Mouse (Mus musculus) midbrain, embryonic 15.5 days (tissue): ENCODE results near the gene Abhd5. TPM values are rescaled to one million over a fixed set of nuclear protein-coding genes. Genes with fewer than 3 reads are reported as not detected.

Source experiments
- ATAC-seq: fragments of 200-750 bp; cut with Nextera tagmentation; replicated peaks from 2 replicates; pipeline ENCODE4 v1.8.0; 2017; ENCODE audit warnings: moderate TSS enrichment
- H3K27ac ChIP-seq: fragments of 300-500 bp; sonication (generic); 2 replicates; pipeline ENCODE4 v1.5.1; 2015; ENCODE audit warnings: mild to moderate bottlenecking, inconsistent platforms
- H3K27me3 ChIP-seq: fragments of 300-500 bp; sonication (generic); replicated peaks from 2 replicates; pipeline ENCODE4 v1.6.1; 2015; ENCODE audit warnings: inconsistent platforms
- H3K36me3 ChIP-seq: fragments of 300-500 bp; sonication (generic); replicated peaks from 2 replicates; pipeline ENCODE4 v1.6.1; 2015; ENCODE audit warnings: inconsistent platforms
- H3K4me1 ChIP-seq: fragments of 300-500 bp; sonication (generic); 2 replicates; pipeline ENCODE4 v1.6.1; 2015; ENCODE audit warnings: inconsistent platforms
- H3K4me2 ChIP-seq: fragments of 300-500 bp; sonication (generic); 2 replicates; pipeline ENCODE4 v1.6.1; 2015; ENCODE audit warnings: inconsistent platforms, mild to moderate bottlenecking, moderate library complexity
- H3K4me3 ChIP-seq: fragments of 300-500 bp; sonication (generic); 2 replicates; pipeline ENCODE4 v1.5.1; 2015; ENCODE audit warnings: mild to moderate bottlenecking, inconsistent platforms
- H3K9ac ChIP-seq: fragments of 300-500 bp; sonication (generic); 2 replicates; pipeline ENCODE4 v1.6.1; 2015; ENCODE audit warnings: mild to moderate bottlenecking, inconsistent platforms
- H3K9me3 ChIP-seq: fragments of 300-500 bp; sonication (generic); 2 replicates; pipeline ENCODE4 v1.6.1; 2016; ENCODE audit warnings: inconsistent platforms
- WGBS: fragments of 180-500 bp; shearing (Covaris S2); methylation state at CpG from one replicate; pipeline ENCODE4 v1.1.7; 2015; ENCODE audit warnings: mixed read lengths; 5-methylcytosine and 5-hydroxymethylcytosine counted together
- polyA plus RNA-seq: library from polyadenylated mRNA; unstranded; fragments of >200 nt; fragmentation: Nextera tagmentation; extraction: Ambion mirVana; gene quantifications from 2 replicates; pipeline ENCODE4 v1.2.1, GENCODE M21; 2015

Abhd5 gene
- polyA plus RNA-seq, 1 experiment from 2014 or later = 24.0 TPM

DNA sequence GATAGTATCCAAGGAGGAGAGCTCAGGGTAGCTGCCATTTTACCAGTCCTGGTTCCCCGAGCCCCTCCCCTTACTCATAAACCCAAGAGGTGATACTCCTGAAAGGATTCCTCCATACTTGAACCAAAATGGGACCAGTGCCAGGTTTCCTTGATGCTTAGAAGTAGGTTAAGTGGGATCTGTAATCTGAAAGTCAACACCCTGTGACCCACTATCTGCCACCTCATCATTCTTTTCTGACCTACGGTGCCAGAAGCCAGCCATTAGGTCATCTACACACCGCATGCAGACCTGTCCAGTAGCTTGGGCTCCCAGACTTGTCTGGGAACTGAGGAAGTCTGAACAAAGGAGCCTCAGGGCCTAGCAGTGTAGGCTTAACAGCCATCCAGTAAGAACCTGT lies 34.6 kb downstream of the Abhd5 start:
- no peaks in the 10 kb centered on the region for H3K4me1 ChIP-seq
- no peaks in the 10 kb centered on the region for H3K27me3 ChIP-seq
- H3K9ac ChIP-seq = no peak overlapping the region
- H3K4me3 ChIP-seq = no peak overlapping the region
- no peak overlapping the region for H3K27ac ChIP-seq
- H3K9me3 ChIP-seq = no peaks in the 10 kb centered on the region
- H3K4me2 ChIP-seq = no peak overlapping the region
- H3K36me3 ChIP-seq = no peaks in the 10 kb centered on the region
- 92% methylated on average over 3 of the region's 3 CpGs for WGBS
- no peak for ATAC-seq

DNA sequence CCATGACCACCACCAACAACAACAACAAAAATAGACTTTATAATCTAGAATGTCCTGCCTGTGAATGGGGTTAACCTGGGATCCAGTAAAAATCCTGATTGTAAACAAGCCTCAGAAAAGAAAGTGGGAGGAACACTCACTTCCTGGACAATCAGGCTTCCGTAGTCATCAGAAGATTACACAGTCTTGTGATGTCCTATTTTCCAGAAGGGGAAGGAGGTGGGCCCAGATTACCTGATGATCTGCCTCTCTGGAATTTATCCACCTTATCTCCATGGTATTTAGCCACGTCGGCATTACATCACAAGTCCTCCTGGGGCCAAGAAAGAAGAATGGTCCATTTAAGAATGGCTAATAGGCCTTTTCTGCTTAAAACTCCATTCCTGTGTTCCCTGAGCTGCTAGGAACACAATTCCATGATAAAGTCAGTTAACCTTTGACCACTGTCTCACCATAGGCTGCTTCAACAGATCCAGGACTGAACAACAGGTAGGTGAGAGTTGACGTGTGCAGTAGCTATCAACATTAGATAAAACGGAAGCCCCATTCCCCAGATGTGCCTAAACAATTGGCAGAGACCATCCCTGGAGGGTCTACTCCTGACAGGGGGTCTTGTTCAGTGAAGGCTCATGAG lies 38.0 kb downstream of the Abhd5 start:
- Histone ChIP-seq H3K9ac (no peak overlapping the region), H3K27ac (no peak overlapping the region), H3K27me3 (no peaks in the 10 kb centered on the region), H3K36me3 (no peaks in the 10 kb centered on the region), H3K4me1 (no peaks in the 10 kb centered on the region), H3K4me2 (no peak overlapping the region), H3K4me3 (no peak overlapping the region), H3K9me3 (no peaks in the 10 kb centered on the region)
- ATAC-seq = no peak
- WGBS = 87% methylated on average over 5 of the region's 5 CpGs

DNA sequence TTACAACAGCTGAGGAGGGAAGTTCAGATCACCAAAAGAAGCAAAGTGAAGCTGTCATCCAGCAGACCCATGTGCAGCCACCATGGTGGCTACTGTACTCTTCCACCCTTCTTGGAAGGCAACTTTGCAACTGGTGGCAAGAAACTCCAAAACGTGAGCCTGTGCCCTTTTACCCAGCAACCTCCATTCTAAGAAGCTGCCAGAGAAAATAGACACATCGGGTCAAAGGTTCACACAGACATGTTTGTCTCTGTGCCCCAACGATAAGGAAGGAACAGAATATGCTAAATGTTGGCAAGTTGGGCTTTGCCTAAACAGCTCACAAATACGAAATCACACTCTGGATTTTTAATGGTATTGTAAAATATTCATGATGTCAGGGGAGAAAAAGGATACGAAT lies 44.4 kb downstream of the Abhd5 start:
- no peak for ATAC-seq
- Histone ChIP-seq H3K27ac (no peak overlapping the region), H3K4me2 (no peak overlapping the region), H3K27me3 (no peaks in the 10 kb centered on the region), H3K36me3 (no peaks in the 10 kb centered on the region), H3K4me1 (no peaks in the 10 kb centered on the region), H3K9ac (no peak overlapping the region), H3K9me3 (no peaks in the 10 kb centered on the region), H3K4me3 (no peak overlapping the region)
- 72% methylated on average over 5 of the region's 5 CpGs for WGBS

DNA sequence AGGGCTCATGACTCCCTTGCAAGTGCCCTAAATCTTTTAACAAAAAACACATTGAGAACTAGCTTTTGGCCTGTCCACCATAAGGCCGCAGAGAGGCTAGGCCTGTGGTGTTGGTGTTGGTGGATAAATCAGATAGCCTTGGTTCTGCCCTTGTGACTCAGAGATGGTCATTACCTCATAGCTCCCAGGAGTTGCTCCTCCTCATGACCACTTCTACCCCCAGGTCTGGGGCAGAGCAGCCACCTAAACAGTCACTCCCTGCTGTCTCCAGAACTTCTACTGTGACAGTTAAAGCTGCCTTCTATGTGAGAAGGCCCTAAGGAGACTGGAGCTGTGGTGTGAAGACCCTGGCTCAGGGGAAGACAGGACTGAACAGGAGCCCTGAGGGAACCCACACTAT lies 45.7 kb downstream of the Abhd5 start:
- no peak for ATAC-seq
- Histone ChIP-seq H3K27ac (no peak overlapping the region), H3K9ac (no peak overlapping the region), H3K36me3 (no peaks in the 10 kb centered on the region), H3K4me2 (no peak overlapping the region), H3K4me1 (no peaks in the 10 kb centered on the region), H3K4me3 (no peak overlapping the region), H3K27me3 (no peaks in the 10 kb centered on the region), H3K9me3 (no peaks in the 10 kb centered on the region)
- WGBS = 90% methylated on average over 1 of the region's 1 CpGs

DNA sequence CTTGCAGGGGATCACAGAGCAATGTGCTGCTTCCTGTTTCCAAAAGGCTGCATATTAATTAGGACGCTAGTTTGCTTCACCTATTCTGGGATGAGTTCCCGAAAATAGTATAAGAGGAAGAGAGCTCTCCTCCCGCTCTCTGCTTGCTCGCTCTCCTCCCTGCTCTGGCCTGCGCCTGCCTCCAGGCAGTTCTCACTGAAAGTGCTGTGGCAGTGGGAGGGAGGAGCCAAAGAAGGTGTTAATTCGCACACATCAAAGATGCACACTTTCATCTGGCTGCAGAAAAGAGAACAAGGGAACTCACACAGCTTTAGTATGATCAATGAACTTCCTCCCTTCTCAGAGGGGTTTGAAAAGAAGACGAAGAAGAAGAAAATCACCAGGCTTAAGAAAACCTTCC lies 47.3 kb downstream of the Abhd5 start:
- ATAC-seq = no peak
- Histone ChIP-seq H3K4me1 (no peaks in the 10 kb centered on the region), H3K27ac (no peak overlapping the region), H3K9ac (no peak overlapping the region), H3K9me3 (no peaks in the 10 kb centered on the region), H3K27me3 (no peaks in the 10 kb centered on the region), H3K4me3 (no peak overlapping the region), H3K36me3 (no peaks in the 10 kb centered on the region), H3K4me2 (no peak overlapping the region)
- whole genome bisulfite sequencing = 64% methylated on average over 7 of the region's 7 CpGs

DNA sequence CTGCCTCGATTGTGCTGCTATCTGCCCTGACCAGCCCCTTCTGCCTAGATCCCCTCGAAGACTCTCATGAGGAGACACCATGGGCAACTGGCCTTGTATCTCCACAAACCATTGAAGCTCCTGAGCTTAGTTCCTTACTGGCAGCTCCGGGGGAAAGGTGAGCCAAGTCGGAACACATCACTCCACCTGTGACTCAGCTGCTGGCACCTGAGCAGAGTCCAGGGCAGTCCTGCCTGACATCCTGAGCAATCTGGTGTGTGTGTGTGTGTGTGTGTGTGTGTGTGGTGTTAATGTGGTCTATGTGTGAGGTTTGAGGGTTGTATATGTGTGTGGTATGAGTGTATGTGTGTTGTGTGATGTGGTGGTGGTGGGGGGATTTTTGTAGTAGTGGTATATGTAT lies 49.8 kb downstream of the Abhd5 start:
- no peaks in the 10 kb centered on the region for H3K27me3 ChIP-seq
- H3K4me1 ChIP-seq = no peaks in the 10 kb centered on the region
- WGBS = 91% methylated on average over 4 of the region's 4 CpGs
- no peak for ATAC-seq
- no peaks in the 10 kb centered on the region for H3K9me3 ChIP-seq
- no peak overlapping the region for H3K27ac ChIP-seq
- no peaks in the 10 kb centered on the region for H3K36me3 ChIP-seq
- H3K4me3 ChIP-seq = no peak overlapping the region
- H3K9ac ChIP-seq = no peak overlapping the region
- H3K4me2 ChIP-seq = no peak overlapping the region

DNA sequence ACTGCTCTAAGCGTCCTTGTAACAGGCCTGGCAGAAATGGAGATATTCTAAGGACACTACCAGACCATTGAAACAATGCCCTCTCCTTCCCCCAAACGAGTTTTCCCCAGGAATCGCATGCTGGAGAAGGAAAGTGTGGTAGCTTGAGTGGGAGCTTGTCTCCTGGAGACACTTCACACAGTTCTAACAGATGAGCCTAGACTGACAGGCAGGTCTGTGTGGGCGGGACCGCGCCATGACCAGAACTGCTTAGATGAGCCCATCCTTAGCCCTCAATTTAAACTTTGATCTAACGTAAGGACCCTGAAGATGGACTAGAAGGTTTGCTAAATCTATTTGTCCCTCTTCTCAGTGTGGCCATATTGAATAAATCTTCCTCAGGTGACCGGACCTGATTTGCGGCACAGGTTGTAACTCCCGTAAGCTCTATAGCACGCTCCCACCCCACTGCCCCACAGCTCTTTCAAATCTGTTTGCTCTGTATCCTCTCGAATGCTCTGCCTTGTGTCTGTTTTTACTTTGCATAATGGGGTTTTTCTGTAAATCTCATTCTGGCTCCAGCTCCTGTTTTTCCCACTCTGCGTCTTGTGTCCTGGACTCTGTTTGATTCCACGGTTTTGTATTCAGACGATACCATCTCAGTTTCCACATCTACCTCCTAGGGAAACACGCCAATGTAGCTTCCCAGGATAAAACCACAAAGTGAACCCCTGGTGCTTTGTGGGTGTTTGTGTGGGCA lies 59.2 kb downstream of the Abhd5 start:
- Histone ChIP-seq H3K27ac (no peak overlapping the region), H3K9me3 (no peaks in the 10 kb centered on the region), H3K4me3 (no peak overlapping the region), H3K4me2 (no peak overlapping the region), H3K9ac (no peak overlapping the region), H3K27me3 (no peaks in the 10 kb centered on the region), H3K4me1 (no peaks in the 10 kb centered on the region), H3K36me3 (no peaks in the 10 kb centered on the region)
- 89% methylated on average over 16 of the region's 16 CpGs for WGBS
- ATAC-seq = no peak

DNA sequence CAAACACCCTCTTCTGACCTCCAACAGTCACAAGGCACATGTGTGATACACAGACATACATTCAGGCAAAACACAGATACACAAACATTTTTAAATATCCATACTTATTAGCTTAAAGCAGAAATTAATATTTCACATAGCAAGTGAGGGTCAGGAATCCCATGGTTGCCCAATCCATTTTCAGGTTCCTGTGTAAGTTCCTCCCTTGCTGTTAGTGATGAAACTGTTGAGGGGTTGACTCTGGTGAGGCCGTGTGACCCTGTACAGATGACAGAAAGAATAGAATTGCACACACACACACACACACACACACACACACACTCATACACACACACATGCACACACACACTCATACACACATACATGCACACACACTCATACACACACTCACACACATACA lies 63.2 kb downstream of the Abhd5 start:
- Histone ChIP-seq H3K36me3 (no peaks in the 10 kb centered on the region), H3K27me3 (no peaks in the 10 kb centered on the region), H3K4me1 (no peaks in the 10 kb centered on the region), H3K27ac (no peak overlapping the region), H3K9ac (no peak overlapping the region), H3K4me2 (no peak overlapping the region), H3K9me3 (no peaks in the 10 kb centered on the region), H3K4me3 (no peak overlapping the region)
- no peak for ATAC-seq
- WGBS = 96% methylated on average over 1 of the region's 1 CpGs

DNA sequence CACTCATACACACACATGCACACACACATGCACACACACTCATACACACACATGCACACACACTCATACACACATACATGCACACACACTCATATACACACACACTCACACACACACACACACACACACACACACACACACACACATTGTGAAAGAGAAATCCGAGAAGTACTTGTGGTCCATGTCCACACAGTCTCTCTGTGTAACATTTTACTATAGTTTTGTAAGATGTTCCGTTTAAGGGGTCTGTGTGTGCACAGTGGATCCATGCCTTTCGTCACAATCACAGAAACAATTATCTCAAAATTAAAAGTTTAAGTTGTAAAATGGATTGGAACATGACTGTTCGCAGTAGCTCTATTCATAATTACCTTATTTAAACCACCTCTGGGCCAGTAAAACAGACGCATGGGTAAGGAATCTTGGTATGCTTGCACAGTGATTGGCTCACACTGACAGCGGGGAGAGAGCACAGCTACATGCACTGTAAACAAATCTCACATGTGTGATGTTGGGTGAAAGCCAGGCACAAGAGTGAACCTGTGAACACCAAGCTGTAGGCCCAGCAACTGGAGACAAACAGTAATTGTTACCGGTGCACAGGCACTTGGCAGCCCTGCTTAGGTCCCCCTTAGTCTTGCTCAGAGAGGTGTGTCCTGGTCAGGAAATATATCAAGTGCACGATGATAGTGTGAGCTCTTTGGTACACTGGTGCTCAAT lies 63.8 kb downstream of the Abhd5 start:
- WGBS = 89% methylated on average over 8 of the region's 8 CpGs
- H3K36me3 ChIP-seq = no peaks in the 10 kb centered on the region
- H3K9me3 ChIP-seq = no peaks in the 10 kb centered on the region
- H3K9ac ChIP-seq = no peak overlapping the region
- H3K27ac ChIP-seq = no peak overlapping the region
- H3K4me1 ChIP-seq = no peaks in the 10 kb centered on the region
- no peak for ATAC-seq
- no peaks in the 10 kb centered on the region for H3K27me3 ChIP-seq
- no peak overlapping the region for H3K4me2 ChIP-seq
- H3K4me3 ChIP-seq = no peak overlapping the region

DNA sequence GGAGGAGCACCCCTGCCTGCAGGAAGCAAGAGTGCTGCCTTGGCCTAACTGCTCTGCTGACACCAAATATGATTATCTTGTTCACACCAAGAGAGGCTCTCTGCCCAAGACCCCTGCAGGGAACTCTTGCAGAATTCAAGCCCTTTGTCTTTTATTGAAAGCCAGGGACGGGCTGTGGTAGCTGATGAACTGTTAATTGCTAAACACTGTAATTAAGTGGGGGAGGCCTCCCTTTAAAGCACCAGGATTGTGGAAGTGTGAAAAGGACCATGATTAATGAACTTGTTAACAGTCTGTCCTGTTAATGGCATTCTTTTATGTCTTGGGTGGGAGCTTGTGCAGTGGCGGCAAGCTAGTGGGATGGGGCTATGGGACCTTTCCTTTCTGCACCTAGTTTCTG lies 65.2 kb downstream of the Abhd5 start:
- Histone ChIP-seq H3K4me1 (0 out of 2 replicates have a peak, but pooled peaks cover 4% of the 10 kb centered on the region), H3K9me3 (no peaks in the 10 kb centered on the region), H3K4me3 (no peak overlapping the region), H3K9ac (no peak overlapping the region), H3K4me2 (no peak overlapping the region), H3K36me3 (no peaks in the 10 kb centered on the region), H3K27me3 (no peaks in the 10 kb centered on the region), H3K27ac (no peak overlapping the region)
- WGBS = 40% methylated on average over 2 of the region's 2 CpGs
- no peak for ATAC-seq

DNA sequence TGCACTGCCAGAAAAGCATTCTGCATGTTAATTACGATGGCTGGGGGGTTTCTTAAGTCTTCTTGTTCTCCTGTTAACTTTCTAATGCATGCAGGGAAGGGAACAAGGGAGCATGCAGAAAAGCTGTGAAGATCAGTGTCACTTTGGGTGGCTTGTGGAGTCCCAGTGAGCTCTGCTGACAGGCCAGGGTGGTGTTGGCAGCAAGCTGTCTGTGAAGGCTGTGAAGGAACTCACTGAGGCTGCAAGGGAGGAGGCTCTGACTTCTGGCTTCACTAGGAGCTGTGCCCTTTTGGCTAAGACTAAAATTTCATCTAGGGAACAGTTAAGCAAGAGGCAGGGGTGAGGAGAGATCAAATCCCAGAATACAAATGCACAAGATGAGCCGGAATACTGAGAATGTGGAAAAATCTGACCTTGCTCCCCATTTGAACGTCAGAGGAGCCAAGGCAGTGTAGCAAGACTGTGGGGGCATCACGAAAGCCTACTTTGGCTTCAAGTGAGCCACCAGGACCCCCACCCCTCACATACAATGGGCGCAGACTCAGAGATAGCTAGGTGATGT lies 68.9 kb downstream of the Abhd5 start:
- no peak overlapping the region for H3K27ac ChIP-seq
- no peaks in the 10 kb centered on the region for H3K9me3 ChIP-seq
- 77% methylated on average over 5 of the region's 5 CpGs for WGBS
- no peak overlapping the region for H3K4me2 ChIP-seq
- no peaks in the 10 kb centered on the region for H3K27me3 ChIP-seq
- no peaks in the 10 kb centered on the region for H3K36me3 ChIP-seq
- H3K4me1 ChIP-seq = 0 out of 2 replicates have a peak, but pooled peaks cover 5% of the 10 kb centered on the region
- no peak for ATAC-seq
- H3K9ac ChIP-seq = no peak overlapping the region
- H3K4me3 ChIP-seq = no peak overlapping the region
